Mouse (Mus musculus) spleen, adult 2 months (tissue): ENCODE measurements at regions not wholly inside any gene's neighbourhood (a gene's known extent, or its start where the extent isn't known, plus 50 kb on each side); places are given as distances from the start of the nearest gene placed in this dataset.

Experiments
- DNase-seq, 2 experiments: peaks; one replicate each; pipeline versions ENCODE4 v3.0.0 to v3.0.0-alpha.2; 2012 to 2021; ENCODE audit warnings: low spot score in 2 of 2, low read depth in 1 of 2
- H3K27ac ChIP-seq: fragments of 200-500 bp; 2 replicates; pipeline ENCODE4 v1.5.1; 2012; ENCODE audit warnings: low read length, inconsistent platforms; ENCODE audit not compliant: insufficient read depth
- H3K27me3 ChIP-seq: fragments of 200-500 bp; 2 replicates; pipeline ENCODE4 v1.6.1; 2012; ENCODE audit warnings: mild to moderate bottlenecking, moderate library complexity, low read length, inconsistent platforms; ENCODE audit not compliant: control insufficient read depth, insufficient read depth
- H3K36me3 ChIP-seq: fragments of 200-500 bp; 2 replicates; pipeline ENCODE4 v1.6.1; 2012; ENCODE audit warnings: mild to moderate bottlenecking, low read length, inconsistent platforms; ENCODE audit not compliant: control insufficient read depth, insufficient read depth
- H3K4me1 ChIP-seq: fragments of 200-500 bp; 2 replicates; pipeline ENCODE4 v1.6.1; 2011; ENCODE audit warnings: inconsistent platforms; ENCODE audit not compliant: control insufficient read depth, insufficient read depth, insufficient read length
- H3K4me3 ChIP-seq: fragments of 200-500 bp; 2 replicates; pipeline ENCODE4 v1.5.1; 2011; ENCODE audit warnings: mild to moderate bottlenecking, inconsistent platforms; ENCODE audit not compliant: insufficient read depth, insufficient read length; ENCODE audit errors: extremely low read depth
- CTCF ChIP-seq: fragments of 200-500 bp; IDR thresholded peaks from 2 replicates; pipeline ENCODE4 v1.5.1; 2011; ENCODE audit warnings: mild to moderate bottlenecking, inconsistent platforms; ENCODE audit not compliant: insufficient read depth, insufficient read length, insufficient replicate concordance; ENCODE audit errors: extremely low read depth
- POLR2A ChIP-seq: fragments of 200-500 bp; IDR thresholded peaks from 2 replicates; pipeline ENCODE4 v1.6.1; 2011; ENCODE audit warnings: low read depth, low read length, inconsistent platforms
- WGBS: fragments of 180-500 bp; shearing (Covaris S2); methylation state at CpG from one replicate; pipeline ENCODE4 v1.1.7; 2018; 5-methylcytosine and 5-hydroxymethylcytosine counted together

DNA sequence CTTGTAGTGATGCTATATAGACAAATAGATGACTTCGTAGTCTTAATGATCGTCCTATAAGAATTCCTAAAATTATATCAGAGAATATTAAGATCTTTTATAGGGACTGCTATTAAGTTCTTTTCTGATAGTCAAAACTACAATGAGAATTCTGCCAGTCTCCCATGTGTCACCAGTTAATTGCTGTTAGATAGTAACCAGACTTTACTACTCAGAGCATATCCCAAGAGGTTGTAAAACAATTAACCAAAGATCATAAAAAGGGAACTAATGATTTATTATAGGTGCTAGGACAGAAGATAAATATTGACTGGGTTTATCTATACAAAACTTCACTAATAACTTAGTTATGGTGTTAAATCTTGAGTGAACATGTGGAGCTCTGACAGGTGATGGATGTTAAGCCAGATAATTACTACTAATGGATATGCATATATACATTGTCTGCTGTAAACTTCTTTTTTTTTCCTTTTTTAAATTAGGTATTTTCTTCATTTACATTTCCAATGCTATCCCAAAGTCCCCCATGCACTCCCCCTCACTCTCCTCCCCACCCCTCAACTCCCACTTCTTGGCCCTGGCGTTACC lies 615.5 kb downstream of the Prdm13 start:
- H3K36me3 ChIP-seq: no peaks in the 10 kb centered on the region
- H3K27ac ChIP-seq: no peak overlapping the region
- no peaks in the 10 kb centered on the region for H3K27me3 ChIP-seq
- 85% methylated on average over 3 of the region's 3 CpGs for WGBS
- no peak overlapping the region for H3K4me3 ChIP-seq
- DNase-seq: no peak
- H3K4me1 ChIP-seq: no peaks in the 10 kb centered on the region
- TF ChIP-seq POLR2A (no peak), CTCF (no peak)
